Mouse (Mus musculus): ENCODE measurements around the gene Chrna4. TPM values are rescaled to one million over a fixed set of nuclear protein-coding genes. Genes with fewer than 3 reads are reported as not detected.
A peak's percentile ranks its signal among the peaks of the same experiment; 100 is the strongest.

Chrna4 gene
- polyA plus RNA-seq, 1 experiment from 2014 or later: 7.4 TPM

DNA sequence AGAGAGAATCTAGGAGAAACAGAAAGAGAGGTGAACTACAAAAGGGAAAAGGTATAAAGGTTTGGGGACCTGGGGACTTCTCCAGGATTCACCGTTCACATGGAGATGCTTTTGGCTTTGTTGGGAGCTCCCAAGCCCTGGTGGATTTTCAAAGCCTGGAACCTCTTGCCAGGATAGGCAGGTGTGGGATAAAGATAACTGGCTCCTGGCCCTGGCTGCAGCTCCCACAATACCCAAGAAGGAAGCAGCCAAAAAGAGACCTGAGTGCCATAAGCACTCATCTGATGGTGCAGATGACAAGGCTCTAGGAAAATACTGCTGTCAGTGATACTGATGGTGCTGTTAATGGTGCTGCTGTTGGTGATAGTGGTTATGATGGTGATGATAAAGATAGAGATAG lies 8.8 kb upstream of the Chrna4 start:
- WGBS: 90% methylated on average over 1 of the region's 1 CpGs
- H3K27me3 ChIP-seq (ENCODE audit: control insufficient read depth, insufficient read depth, low read length): no peaks in the 10 kb centered on the region
- no peaks in the 10 kb centered on the region for H3K4me1 ChIP-seq (ENCODE audit: control insufficient read depth, insufficient read depth, low read length)
- DNase-seq (ENCODE audit: low spot score) (no peak), ATAC-seq (replicated peaks; ENCODE audit: insufficient number of reproducible peaks, low FRiP score, low TSS enrichment, low read depth) (no peak)
- H3K4me2 ChIP-seq (ENCODE audit: low read depth, low read length): no peak overlapping the region
- H3K36me3 ChIP-seq (replicated peaks; ENCODE audit: control insufficient read depth, insufficient read depth, low read depth, low read length): no peaks in the 10 kb centered on the region
- no peak overlapping the region for H3K27ac ChIP-seq (replicated peaks; ENCODE audit: low read depth, low read length)
- H3K4me3 ChIP-seq (ENCODE audit: low read depth, low read length): no peak overlapping the region
- H3K9me3 ChIP-seq (replicated peaks; ENCODE audit: control insufficient read depth, low read length): no peaks in the 10 kb centered on the region
- H3K9ac ChIP-seq (replicated peaks; ENCODE audit: low read length): no peak overlapping the region

DNA sequence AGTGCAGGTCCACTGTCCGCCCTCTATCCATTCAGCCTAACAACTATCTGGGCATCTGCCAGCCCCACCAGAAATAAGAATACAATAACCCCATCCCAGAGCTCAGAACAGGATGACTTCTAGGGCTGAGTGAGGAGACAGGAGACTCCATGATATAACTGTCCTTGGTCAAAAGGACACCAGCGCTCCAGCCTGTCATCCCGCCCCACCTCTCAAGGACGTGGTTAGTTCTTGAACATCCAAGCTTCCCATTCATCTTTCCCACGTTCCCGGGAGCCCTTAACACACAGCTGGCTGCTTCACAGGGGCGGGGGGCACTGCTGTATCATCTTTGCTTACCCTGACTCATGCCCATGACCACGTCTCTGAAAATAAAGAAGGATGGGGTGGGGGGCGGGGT lies 5.6 kb upstream of the Chrna4 start:
- no peak for DNase-seq (ENCODE audit: low spot score)
- Histone ChIP-seq H3K4me2 (ENCODE audit: low read depth, low read length) (no peak overlapping the region), H3K36me3 (replicated peaks; ENCODE audit: control insufficient read depth, insufficient read depth, low read depth, low read length) (no peaks in the 10 kb centered on the region), H3K27ac (replicated peaks; ENCODE audit: low read depth, low read length) (no peak overlapping the region), H3K27me3 (ENCODE audit: control insufficient read depth, insufficient read depth, low read length) (no peaks in the 10 kb centered on the region), H3K9ac (replicated peaks; ENCODE audit: low read length) (no peak overlapping the region), H3K4me3 (ENCODE audit: low read depth, low read length) (no peak overlapping the region), H3K4me1 (ENCODE audit: control insufficient read depth, insufficient read depth, low read length) (no peaks in the 10 kb centered on the region), H3K9me3 (replicated peaks; ENCODE audit: control insufficient read depth, low read length) (no peaks in the 10 kb centered on the region)
- no peak for ATAC-seq (replicated peaks; ENCODE audit: insufficient number of reproducible peaks, low FRiP score, low TSS enrichment, low read depth)
- 81% methylated on average over 9 of the region's 9 CpGs for WGBS

DNA sequence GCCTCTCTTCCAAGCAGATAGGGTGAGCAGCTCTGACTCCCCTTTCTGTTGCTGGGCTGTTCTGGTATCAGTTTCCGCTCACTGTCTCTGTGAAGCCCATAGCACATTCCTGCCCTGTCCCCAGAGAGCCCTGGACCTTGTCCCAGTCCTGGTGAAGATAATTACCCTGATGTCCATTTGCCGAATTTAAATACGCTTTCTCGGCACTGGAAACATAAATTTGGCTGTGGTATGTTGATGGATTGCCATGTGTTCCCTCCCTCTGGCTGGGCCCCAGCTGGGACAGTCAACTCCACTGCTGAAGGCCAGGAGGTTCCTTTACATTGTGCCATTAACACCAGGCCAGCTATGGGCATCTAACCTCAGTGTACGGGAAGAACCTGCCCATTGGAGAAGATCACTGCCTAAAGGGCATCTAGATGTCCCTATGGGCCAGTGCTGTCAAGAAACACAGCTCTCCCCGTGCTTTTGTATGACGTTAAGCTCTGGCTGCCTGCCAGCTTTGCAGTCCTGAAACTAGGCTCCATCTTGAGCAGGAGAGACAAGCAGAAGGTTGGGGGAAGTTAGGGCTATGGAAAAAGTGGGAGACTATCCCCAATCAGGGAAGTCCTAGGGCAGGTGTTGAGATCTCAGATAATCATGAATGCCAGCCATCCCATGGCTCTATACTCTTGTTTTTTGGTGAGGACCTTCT lies 5.1 kb upstream of the Chrna4 start:
- H3K4me1 ChIP-seq (ENCODE audit: control insufficient read depth, insufficient read depth, low read length): no peaks in the 10 kb centered on the region
- WGBS: 69% methylated on average over 7 of the region's 7 CpGs
- H3K9ac ChIP-seq (replicated peaks; ENCODE audit: low read length): no peak overlapping the region
- H3K4me2 ChIP-seq (ENCODE audit: low read depth, low read length): no peak overlapping the region
- DNase-seq (ENCODE audit: low spot score) (no peak), ATAC-seq (replicated peaks; ENCODE audit: insufficient number of reproducible peaks, low FRiP score, low TSS enrichment, low read depth) (no peak)
- no peak overlapping the region for H3K27ac ChIP-seq (replicated peaks; ENCODE audit: low read depth, low read length)
- H3K4me3 ChIP-seq (ENCODE audit: low read depth, low read length): no peak overlapping the region
- H3K27me3 ChIP-seq (ENCODE audit: control insufficient read depth, insufficient read depth, low read length): no peaks in the 10 kb centered on the region
- H3K36me3 ChIP-seq (replicated peaks; ENCODE audit: control insufficient read depth, insufficient read depth, low read depth, low read length): no peaks in the 10 kb centered on the region
- H3K9me3 ChIP-seq (replicated peaks; ENCODE audit: control insufficient read depth, low read length): no peaks in the 10 kb centered on the region

DNA sequence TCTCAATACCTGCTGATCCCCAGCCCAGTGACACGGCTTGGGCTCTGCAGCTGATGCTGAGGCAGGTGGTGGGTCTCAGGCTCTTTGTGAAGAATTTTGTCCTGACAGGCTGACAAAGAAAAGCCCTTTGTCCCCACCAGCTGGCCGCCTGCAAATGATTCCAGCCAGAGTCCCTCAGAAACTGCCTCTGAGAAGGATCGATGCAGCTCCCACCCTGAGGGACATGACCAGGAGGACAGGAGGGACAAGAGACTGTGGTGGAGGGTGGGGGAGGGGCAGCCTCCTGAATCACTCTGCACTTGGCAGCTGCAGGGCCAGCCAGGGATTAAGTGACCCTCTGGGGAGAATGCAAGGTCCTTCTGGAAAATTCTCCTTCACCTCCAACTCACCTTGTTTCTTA lies 655 bp upstream of the Chrna4 start:
- peaks cover 18% of the 10 kb centered on the region for H3K27me3 ChIP-seq (ENCODE audit: control insufficient read depth, insufficient read depth, low read length)
- H3K4me1 ChIP-seq (ENCODE audit: control insufficient read depth, insufficient read depth, low read length): no peaks in the 10 kb centered on the region; the same call in 1 of the 2 replicates
- H3K4me2 ChIP-seq (ENCODE audit: low read depth, low read length): no peak overlapping the region
- DNase-seq (ENCODE audit: low spot score) (peak; percentile 13), ATAC-seq (replicated peaks; ENCODE audit: insufficient number of reproducible peaks, low FRiP score, low TSS enrichment, low read depth) (no peak)
- H3K36me3 ChIP-seq (replicated peaks; ENCODE audit: control insufficient read depth, insufficient read depth, low read depth, low read length): no peaks in the 10 kb centered on the region
- no peak overlapping the region for H3K4me3 ChIP-seq (ENCODE audit: low read depth, low read length)
- no peaks in the 10 kb centered on the region for H3K9me3 ChIP-seq (replicated peaks; ENCODE audit: control insufficient read depth, low read length)
- H3K9ac ChIP-seq (replicated peaks; ENCODE audit: low read length): no peak overlapping the region
- H3K27ac ChIP-seq (replicated peaks; ENCODE audit: low read depth, low read length): no peak overlapping the region
- 2% methylated on average over 3 of the region's 3 CpGs for WGBS

DNA sequence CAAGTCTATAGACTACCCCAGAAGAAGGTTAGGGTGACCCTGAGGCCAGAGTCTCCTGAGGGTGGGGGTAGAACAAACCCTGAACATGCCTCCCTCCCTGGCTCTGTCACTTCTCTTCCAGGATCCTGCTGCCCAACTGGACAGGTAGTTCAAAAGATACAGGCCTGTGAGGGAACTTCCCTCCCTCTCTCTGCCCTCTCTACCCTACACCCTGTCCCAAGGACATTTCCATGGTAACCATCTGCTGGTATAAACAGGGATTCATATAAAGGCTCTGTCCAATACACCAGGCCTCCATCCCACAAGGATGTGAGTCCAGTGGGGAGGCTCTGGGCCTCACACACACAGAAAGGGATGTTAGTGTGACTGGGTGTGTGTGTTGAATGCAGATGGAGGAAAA lies 970 bp downstream of the Chrna4 start:
- ATAC-seq (replicated peaks; ENCODE audit: insufficient number of reproducible peaks, low FRiP score, low TSS enrichment, low read depth) (0 out of 2 replicates have a peak, but pooled peaks have one; percentile 4), DNase-seq (ENCODE audit: low spot score) (no peak)
- H3K9me3 ChIP-seq (replicated peaks; ENCODE audit: control insufficient read depth, low read length): no peaks in the 10 kb centered on the region
- H3K4me2 ChIP-seq (ENCODE audit: low read depth, low read length): no peak overlapping the region; the same call in 1 of the 2 replicates
- peaks cover 34% of the 10 kb centered on the region for H3K27me3 ChIP-seq (ENCODE audit: control insufficient read depth, insufficient read depth, low read length)
- H3K9ac ChIP-seq (replicated peaks; ENCODE audit: low read length): no peak overlapping the region
- no peaks in the 10 kb centered on the region; the same call in none of the 2 replicates for H3K4me1 ChIP-seq (ENCODE audit: control insufficient read depth, insufficient read depth, low read length)
- no peaks in the 10 kb centered on the region for H3K36me3 ChIP-seq (replicated peaks; ENCODE audit: control insufficient read depth, insufficient read depth, low read depth, low read length)
- H3K4me3 ChIP-seq (ENCODE audit: low read depth, low read length): no peak overlapping the region
- no peak overlapping the region for H3K27ac ChIP-seq (replicated peaks; ENCODE audit: low read depth, low read length)

DNA sequence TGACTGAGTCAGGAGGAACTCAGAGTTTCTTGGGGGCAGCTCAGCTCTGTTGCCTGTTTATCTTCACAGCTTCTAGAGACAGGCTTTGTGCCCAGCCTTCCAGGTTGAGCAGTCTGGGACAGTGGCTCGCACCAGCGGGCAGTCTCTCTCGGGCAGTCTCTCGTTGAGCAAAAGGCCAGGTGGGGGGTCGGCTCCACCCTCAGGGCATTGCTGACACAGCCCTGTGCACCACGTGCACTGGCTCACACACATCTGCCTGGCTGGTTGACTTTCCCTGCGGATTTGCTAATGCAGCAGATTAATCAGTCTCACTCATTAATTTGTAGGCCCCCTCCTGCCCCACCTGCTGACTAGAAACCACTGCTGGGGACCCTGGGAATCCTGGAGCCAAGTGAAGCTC lies 1.4 kb downstream of the Chrna4 start:
- H3K9me3 ChIP-seq (replicated peaks; ENCODE audit: control insufficient read depth, low read length): no peaks in the 10 kb centered on the region
- DNase-seq (ENCODE audit: low spot score) (peak; percentile 5), ATAC-seq (replicated peaks; ENCODE audit: insufficient number of reproducible peaks, low FRiP score, low TSS enrichment, low read depth) (peak; percentile 16; the same call in 1 of the 2 replicates)
- H3K27ac ChIP-seq (replicated peaks; ENCODE audit: low read depth, low read length): no peak overlapping the region
- H3K36me3 ChIP-seq (replicated peaks; ENCODE audit: control insufficient read depth, insufficient read depth, low read depth, low read length): no peaks in the 10 kb centered on the region
- no peak overlapping the region for H3K9ac ChIP-seq (replicated peaks; ENCODE audit: low read length)
- WGBS: 2% methylated on average over 7 of the region's 7 CpGs
- H3K27me3 ChIP-seq (ENCODE audit: control insufficient read depth, insufficient read depth, low read length): peaks cover 34% of the 10 kb centered on the region
- no peak overlapping the region for H3K4me3 ChIP-seq (ENCODE audit: low read depth, low read length)
- H3K4me1 ChIP-seq (ENCODE audit: control insufficient read depth, insufficient read depth, low read length): no peaks in the 10 kb centered on the region; the same call in none of the 2 replicates
- H3K4me2 ChIP-seq (ENCODE audit: low read depth, low read length): no peak overlapping the region

DNA sequence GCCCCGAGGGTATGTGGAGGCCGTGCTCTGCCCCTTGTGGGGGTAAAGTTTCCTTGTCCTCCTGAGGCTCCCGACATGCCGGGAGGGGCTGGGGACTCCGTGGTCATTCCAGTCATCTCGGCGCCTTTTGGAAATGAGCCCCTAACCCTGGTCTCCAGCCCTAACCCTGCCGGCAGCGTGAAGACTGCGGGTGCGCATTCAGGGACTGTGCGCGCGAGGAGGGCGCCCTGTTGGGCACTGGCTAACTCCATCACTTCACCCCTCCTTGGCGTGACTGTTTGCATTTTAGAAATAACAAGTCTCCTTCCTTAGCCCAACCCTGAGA lies 4.0 kb downstream of the Chrna4 start:
- peaks cover 39% of the 10 kb centered on the region for H3K27me3 ChIP-seq (ENCODE audit: control insufficient read depth, insufficient read depth, low read length)
- no peaks in the 10 kb centered on the region for H3K9me3 ChIP-seq (replicated peaks; ENCODE audit: control insufficient read depth, low read length)
- DNase-seq (ENCODE audit: low spot score) (no peak), ATAC-seq (replicated peaks; ENCODE audit: insufficient number of reproducible peaks, low FRiP score, low TSS enrichment, low read depth) (no peak)
- H3K4me1 ChIP-seq (ENCODE audit: control insufficient read depth, insufficient read depth, low read length): no peaks in the 10 kb centered on the region; the same call in none of the 2 replicates
- H3K4me3 ChIP-seq (ENCODE audit: low read depth, low read length): peak overlapping the region; percentile 56
- peak overlapping the region; percentile 62 for H3K9ac ChIP-seq (replicated peaks; ENCODE audit: low read length)
- peak overlapping the region; percentile 97 for H3K4me2 ChIP-seq (ENCODE audit: low read depth, low read length)
- under 1% methylated on average over 14 of the region's 16 CpGs for WGBS
- no peaks in the 10 kb centered on the region for H3K36me3 ChIP-seq (replicated peaks; ENCODE audit: control insufficient read depth, insufficient read depth, low read depth, low read length)
- H3K27ac ChIP-seq (replicated peaks; ENCODE audit: low read depth, low read length): no peak overlapping the region

DNA sequence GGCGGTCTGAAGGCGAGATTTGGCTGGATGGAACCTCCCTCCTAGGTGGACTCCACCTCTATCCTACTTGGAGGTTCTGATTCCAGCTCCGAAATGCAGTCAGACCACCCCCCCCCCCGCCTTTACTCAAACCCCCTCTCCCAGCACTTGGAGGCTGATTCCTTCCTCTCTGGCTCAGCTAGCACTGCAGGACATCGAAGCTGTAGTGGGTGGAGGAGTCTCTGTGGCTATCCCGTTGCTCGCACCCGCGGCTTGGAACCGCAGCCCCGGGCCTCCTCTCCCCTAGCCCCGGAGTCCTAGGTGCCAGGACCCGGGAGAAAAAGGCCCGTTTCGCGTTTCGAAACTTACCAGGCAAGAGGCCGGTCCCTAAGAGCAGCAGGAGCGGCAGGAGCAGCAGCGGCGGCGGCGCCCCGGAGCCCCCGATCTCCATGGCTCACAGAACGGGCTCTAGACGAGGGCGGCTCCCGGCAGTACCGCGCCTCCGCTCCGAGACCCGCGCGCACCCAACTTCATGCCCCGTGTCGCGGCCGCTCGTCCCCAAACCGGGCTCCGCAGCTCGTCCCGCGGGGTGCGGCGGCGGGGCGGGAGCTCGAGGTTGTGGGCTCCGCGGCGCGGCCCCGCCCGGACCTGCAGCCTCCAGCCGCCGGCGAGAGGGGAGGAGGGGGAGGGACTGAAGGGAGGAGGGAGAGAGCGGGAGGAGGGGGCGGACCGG lies 4.5 kb downstream of the Chrna4 start:
- peak overlapping the region; percentile 97 for H3K4me2 ChIP-seq (ENCODE audit: low read depth, low read length)
- no peak overlapping the region for H3K27ac ChIP-seq (replicated peaks; ENCODE audit: low read depth, low read length)
- ATAC-seq (replicated peaks; ENCODE audit: insufficient number of reproducible peaks, low FRiP score, low TSS enrichment, low read depth): 0 out of 2 replicates have a peak, but pooled peaks have one; percentile 22
- no peaks in the 10 kb centered on the region; the same call in none of the 2 replicates for H3K4me1 ChIP-seq (ENCODE audit: control insufficient read depth, insufficient read depth, low read length)
- H3K9me3 ChIP-seq (replicated peaks; ENCODE audit: control insufficient read depth, low read length): no peaks in the 10 kb centered on the region
- H3K27me3 ChIP-seq (ENCODE audit: control insufficient read depth, insufficient read depth, low read length): peaks cover 39% of the 10 kb centered on the region
- WGBS: 0% methylated on average over 49 of the region's 63 CpGs
- H3K9ac ChIP-seq (replicated peaks; ENCODE audit: low read length): peak overlapping the region; percentile 62
- peak overlapping the region; percentile 56 for H3K4me3 ChIP-seq (ENCODE audit: low read depth, low read length)
- peak; percentile 63 for DNase-seq (ENCODE audit: low spot score)
- no peaks in the 10 kb centered on the region for H3K36me3 ChIP-seq (replicated peaks; ENCODE audit: control insufficient read depth, insufficient read depth, low read depth, low read length)
